ENCODE assay signal across 7 mouse cellular contexts in the genomic region with DNA sequence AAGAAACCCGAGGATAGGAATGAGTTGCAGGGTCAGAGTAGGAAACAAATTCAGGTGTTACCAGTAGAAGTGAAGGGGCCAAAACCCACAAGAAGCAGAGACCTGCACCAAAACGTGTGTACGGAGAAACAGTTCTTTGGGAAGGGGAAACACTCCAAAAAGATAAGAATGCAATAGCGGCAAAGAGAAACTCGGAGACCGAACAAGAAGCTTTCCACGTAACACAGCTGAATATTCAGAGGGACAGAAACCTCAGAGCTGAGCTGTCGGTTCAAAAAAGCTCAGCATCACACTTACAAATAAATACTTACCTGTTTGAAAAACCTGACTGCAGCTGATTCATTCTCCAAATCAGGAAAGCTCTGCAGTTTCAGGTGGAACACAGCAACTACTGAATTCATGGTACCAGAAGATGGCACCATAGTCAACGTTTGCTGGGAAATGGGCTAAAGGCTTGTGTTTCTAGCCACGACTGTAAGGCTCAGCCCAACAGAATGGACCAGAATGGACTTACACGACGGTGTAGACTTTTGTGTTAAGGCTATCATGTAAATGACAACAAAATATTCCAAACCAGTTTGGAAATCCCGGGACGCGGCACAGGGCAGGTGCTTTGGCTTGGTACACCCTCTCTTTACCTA.
A peak's percentile ranks its signal among the peaks of the same experiment; 100 is the strongest.
DNase-seq lines count a peak whose midpoint lies in the region; ATAC-seq and TF ChIP-seq lines count a peak whose summit lies in the region.

No protein-coding gene starts in this region.

- 47% methylated on average over 15 of the region's 15 CpGs for WGBS in liver, postnatal 0 days (ENCODE audit: insufficient replicate concordance)
- 53% methylated on average over 15 of the region's 15 CpGs for WGBS in liver, embryonic 11.5 days
- WGBS in neural tube, embryonic 14.5 days, result 55% methylated on average over 15 of the region's 15 CpGs

- DNase-seq in liver, postnatal 0 days, result no peak
- no peak for DNase-seq in liver, embryonic 11.5 days (ENCODE audit: low spot score)
- DNase-seq in embryo, embryonic 11 days, result peak; percentile 73
- DNase-seq in kidney, postnatal 10 days, result peak; percentile 50
- DNase-seq in adrenal gland, adult 2 months, result no peak
- no peak for DNase-seq in thymus, postnatal 25 days

- H3K4me2 ChIP-seq in liver, postnatal 0 days (ENCODE audit: low read depth, low read length), result no peak overlapping the region
- H3K4me2 ChIP-seq in liver, embryonic 11.5 days, result no peak overlapping the region
- no peak overlapping the region for H3K4me2 ChIP-seq in neural tube, embryonic 14.5 days (ENCODE audit: low read depth, low read length)

- no peaks in the 10 kb centered on the region for H3K27me3 ChIP-seq in liver, postnatal 0 days (ENCODE audit: insufficient read depth, low read length)
- H3K27me3 ChIP-seq in liver, embryonic 11.5 days (replicated peaks; ENCODE audit: control insufficient read depth, insufficient read depth, low read length), result no peaks in the 10 kb centered on the region
- H3K27me3 ChIP-seq in neural tube, embryonic 14.5 days (ENCODE audit: control insufficient read depth, insufficient read depth, low read length), result 0 out of 2 replicates have a peak, but pooled peaks cover 3% of the 10 kb centered on the region

- no peak for TF ChIP-seq EP300 in liver, postnatal 0 days (IDR thresholded peaks at IDR 0.05; ENCODE audit: low read depth)

- no peak overlapping the region for H3K9ac ChIP-seq in liver, postnatal 0 days (replicated peaks)
- H3K9ac ChIP-seq in liver, embryonic 11.5 days (ENCODE audit: low read depth, low read length), result no peak overlapping the region
- H3K9ac ChIP-seq in neural tube, embryonic 14.5 days (replicated peaks; ENCODE audit: low read depth, low read length), result no peak overlapping the region

- TF ChIP-seq CTCF in liver, postnatal 0 days (IDR thresholded peaks at IDR 0.05; ENCODE audit: low read depth), result peak; percentile 51

- H3K9me3 ChIP-seq in liver, postnatal 0 days (ENCODE audit: low read length), result no peaks in the 10 kb centered on the region
- no peaks in the 10 kb centered on the region for H3K9me3 ChIP-seq in liver, embryonic 11.5 days (ENCODE audit: control insufficient read depth, low read length)
- H3K9me3 ChIP-seq in neural tube, embryonic 14.5 days (ENCODE audit: control insufficient read depth, low read length), result no peaks in the 10 kb centered on the region

- no peak overlapping the region for H3K4me3 ChIP-seq in liver, postnatal 0 days (ENCODE audit: low read depth, low read length)
- no peak overlapping the region for H3K4me3 ChIP-seq in liver, embryonic 11.5 days (ENCODE audit: low read depth, low read length)
- H3K4me3 ChIP-seq in neural tube, embryonic 14.5 days (ENCODE audit: low read depth, low read length), result no peak overlapping the region

- no peaks in the 10 kb centered on the region for H3K36me3 ChIP-seq in liver, postnatal 0 days (replicated peaks; ENCODE audit: insufficient read depth, low read length)
- no peaks in the 10 kb centered on the region for H3K36me3 ChIP-seq in liver, embryonic 11.5 days (ENCODE audit: control insufficient read depth, insufficient read depth, low read length)
- no peaks in the 10 kb centered on the region for H3K36me3 ChIP-seq in neural tube, embryonic 14.5 days (ENCODE audit: control insufficient read depth, insufficient read depth, low read length)

- no peak for ATAC-seq in liver, postnatal 0 days
- ATAC-seq in liver, embryonic 11.5 days (replicated peaks; ENCODE audit: low FRiP score), result no peak
- ATAC-seq in neural tube, embryonic 14.5 days (ENCODE audit: low read depth), result peak; percentile 74; the same call in 1 of the 2 replicates

- no peaks in the 10 kb centered on the region for H3K4me1 ChIP-seq in liver, postnatal 0 days (ENCODE audit: insufficient read depth)
- no peaks in the 10 kb centered on the region for H3K4me1 ChIP-seq in liver, embryonic 11.5 days (replicated peaks; ENCODE audit: control insufficient read depth, insufficient read depth, low read length)
- H3K4me1 ChIP-seq in neural tube, embryonic 14.5 days (ENCODE audit: control insufficient read depth, insufficient read depth, low read length), result no peaks in the 10 kb centered on the region

- no peak overlapping the region for H3K27ac ChIP-seq in liver, postnatal 0 days (ENCODE audit: low read depth)
- H3K27ac ChIP-seq in liver, embryonic 11.5 days (ENCODE audit: low read depth, low read length), result no peak overlapping the region
- H3K27ac ChIP-seq in neural tube, embryonic 14.5 days (ENCODE audit: low read depth, low read length), result no peak overlapping the region

Comparison
In these comparisons a context has a peak if more than half of its experiments do, and no peak if none do; other contexts are left out.
1. DNase-seq: peak in embryo, embryonic 11 days (single experiment) and kidney, postnatal 10 days (single experiment); none in liver, postnatal 0 days (single experiment), liver, embryonic 11.5 days (single experiment), adrenal gland, adult 2 months (single experiment) and thymus, postnatal 25 days (single experiment).